Mouse (Mus musculus): ENCODE results near the gene Arpc5l. TPM values are rescaled to one million over a fixed set of nuclear protein-coding genes. Genes with fewer than 3 reads are reported as not detected.
A peak's percentile ranks its signal among the peaks of the same experiment; 100 is the strongest.

Gene Arpc5l
- total and polyA plus RNA-seq, 3 experiments, result 38.8 to 102 (median 85.1) TPM

GRCm38 (mm10) chr2:38973223-38973622, 31.9 kb upstream of the Arpc5l start:
- 35% methylated on average over 2 of the region's 2 CpGs for WGBS
- H3K27ac ChIP-seq, result no peak overlapping the region
- intact Hi-C loops (cut with DNase I), result no loop called here

DNA sequence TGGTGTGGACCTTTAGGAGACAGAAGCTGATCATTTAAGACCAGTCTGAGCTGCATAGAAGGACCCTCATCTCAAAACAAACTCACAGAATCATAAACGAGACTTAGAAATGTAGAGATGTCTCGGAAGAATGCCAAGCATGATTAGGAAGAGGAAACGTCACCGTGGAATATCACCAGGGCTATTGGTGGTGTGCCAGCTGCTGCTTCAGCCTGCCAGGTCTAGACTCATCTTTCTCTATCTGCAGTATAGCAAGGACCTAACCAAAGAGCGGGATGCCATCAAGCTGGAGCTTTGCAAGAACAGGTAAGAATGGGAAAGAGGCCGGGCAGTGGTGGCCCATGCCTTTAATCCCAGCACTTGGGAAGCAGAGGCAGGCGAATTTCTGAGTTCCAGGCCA, 31.4 kb upstream of the Arpc5l start:
- Histone ChIP-seq H3K4me3 (no peak overlapping the region), H3K79me2 (replicated peaks; ENCODE audit: control insufficient read depth, insufficient read depth, low read length) (no peaks in the 10 kb centered on the region), H3K27me3 (ENCODE audit: control insufficient read depth, insufficient read depth, low read length) (no peaks in the 10 kb centered on the region; the same call in 1 of the 2 replicates), H3K36me3 (ENCODE audit: control insufficient read depth, insufficient read depth, low read length) (no peaks in the 10 kb centered on the region), H3K9ac (ENCODE audit: low read depth, low read length) (no peak overlapping the region), H3K4me1 (ENCODE audit: control insufficient read depth, insufficient read depth, low read length) (no peaks in the 10 kb centered on the region), H3K27ac (no peak overlapping the region)
- intact Hi-C loops (cut with DNase I), result no loop called here
- no peak for DNase-seq
- 53% methylated on average over 7 of the region's 7 CpGs for WGBS
- TF ChIP-seq EP300 (IDR thresholded peaks at IDR 0.05; ENCODE audit: insufficient read depth, low read depth, low read length), result no peak
- TF ChIP-seq POLR2A (IDR thresholded peaks at IDR 0.05; ENCODE audit: insufficient read depth, low read depth, low read length), result no peak
- no peak for TF ChIP-seq CTCF (IDR thresholded peaks at IDR 0.05)

More at GRCm38 (mm10) chr2:38973223-38973622, 31.9 kb upstream of the Arpc5l start:
- H3K4me3 ChIP-seq, result no peak overlapping the region
- no peaks in the 10 kb centered on the region for H3K79me2 ChIP-seq (replicated peaks; ENCODE audit: control insufficient read depth, insufficient read depth, low read length)
- H3K27me3 ChIP-seq (ENCODE audit: control insufficient read depth, insufficient read depth, low read length), result no peaks in the 10 kb centered on the region; the same call in 1 of the 2 replicates
- no peak overlapping the region for H3K9ac ChIP-seq (ENCODE audit: low read depth, low read length)
- TF ChIP-seq POLR2A (IDR thresholded peaks at IDR 0.05; ENCODE audit: insufficient read depth, low read depth, low read length) (no peak), CTCF (IDR thresholded peaks at IDR 0.05) (peak; percentile 35)
- H3K4me1 ChIP-seq (ENCODE audit: control insufficient read depth, insufficient read depth, low read length), result no peaks in the 10 kb centered on the region
- no peaks in the 10 kb centered on the region for H3K36me3 ChIP-seq (ENCODE audit: control insufficient read depth, insufficient read depth, low read length)
- DNase-seq, result no peak

DNA sequence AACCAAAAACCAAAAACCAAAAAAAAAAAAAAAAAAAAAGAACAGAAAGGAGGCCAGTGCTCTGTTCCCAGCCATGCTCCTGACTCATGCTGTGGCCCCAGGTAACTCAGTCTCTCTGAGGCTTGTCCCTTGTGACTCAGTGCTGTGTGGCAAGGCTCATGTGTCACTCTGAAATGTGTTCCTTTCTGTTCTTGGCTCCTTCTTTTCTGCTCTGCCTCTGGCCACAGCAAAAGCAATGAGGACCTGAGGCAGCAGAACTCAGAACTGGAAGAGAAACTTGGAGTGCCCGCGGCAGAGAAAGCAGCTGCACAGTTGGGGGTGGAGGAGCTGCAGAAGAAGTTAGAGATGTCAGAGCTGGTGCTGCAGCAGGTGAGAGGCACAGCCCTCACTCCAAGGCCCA, 31.0 kb upstream of the Arpc5l start:
- Histone ChIP-seq H3K9ac (ENCODE audit: low read depth, low read length) (no peak overlapping the region), H3K79me2 (replicated peaks; ENCODE audit: control insufficient read depth, insufficient read depth, low read length) (no peaks in the 10 kb centered on the region), H3K27ac (no peak overlapping the region), H3K36me3 (ENCODE audit: control insufficient read depth, insufficient read depth, low read length) (no peaks in the 10 kb centered on the region), H3K4me3 (no peak overlapping the region), H3K27me3 (ENCODE audit: control insufficient read depth, insufficient read depth, low read length) (no peaks in the 10 kb centered on the region; the same call in 1 of the 2 replicates), H3K4me1 (ENCODE audit: control insufficient read depth, insufficient read depth, low read length) (no peaks in the 10 kb centered on the region)
- no peak for TF ChIP-seq EP300 (IDR thresholded peaks at IDR 0.05; ENCODE audit: insufficient read depth, low read depth, low read length)
- no peak for TF ChIP-seq CTCF (IDR thresholded peaks at IDR 0.05)
- no peak for TF ChIP-seq POLR2A (IDR thresholded peaks at IDR 0.05; ENCODE audit: insufficient read depth, low read depth, low read length)
- intact Hi-C loops (cut with DNase I), result no loop called here
- no peak for DNase-seq
- WGBS, result 50% methylated on average over 2 of the region's 2 CpGs

DNA sequence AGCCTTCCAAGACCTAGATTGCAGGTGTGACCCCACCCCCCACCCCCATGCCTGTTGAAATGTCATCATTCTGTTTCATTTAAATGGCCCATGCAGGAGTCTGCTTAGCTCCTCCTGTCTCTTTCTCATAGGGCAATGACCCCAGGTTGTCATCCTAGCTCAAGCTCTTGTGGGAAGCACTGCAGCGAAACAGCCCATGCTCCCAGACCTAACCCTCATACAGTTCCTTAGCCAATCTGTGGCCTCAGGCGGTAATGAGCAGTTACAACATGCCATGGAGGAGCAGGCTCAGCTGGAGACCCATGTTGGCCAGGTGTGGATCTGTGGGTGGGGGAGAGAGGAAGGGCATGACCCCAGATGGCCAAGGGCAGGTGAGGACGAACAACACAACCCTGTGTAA, 30.0 kb upstream of the Arpc5l start:
- no peak overlapping the region for H3K27ac ChIP-seq
- H3K4me3 ChIP-seq, result no peak overlapping the region
- H3K79me2 ChIP-seq (replicated peaks; ENCODE audit: control insufficient read depth, insufficient read depth, low read length), result no peaks in the 10 kb centered on the region
- H3K4me1 ChIP-seq (ENCODE audit: control insufficient read depth, insufficient read depth, low read length), result no peaks in the 10 kb centered on the region
- intact Hi-C loops (cut with DNase I), result no loop called here
- H3K27me3 ChIP-seq (ENCODE audit: control insufficient read depth, insufficient read depth, low read length), result no peaks in the 10 kb centered on the region; the same call in 1 of the 2 replicates
- no peak for DNase-seq
- no peak for TF ChIP-seq EP300 (IDR thresholded peaks at IDR 0.05; ENCODE audit: insufficient read depth, low read depth, low read length)
- TF ChIP-seq POLR2A (IDR thresholded peaks at IDR 0.05; ENCODE audit: insufficient read depth, low read depth, low read length), result no peak
- TF ChIP-seq CTCF (IDR thresholded peaks at IDR 0.05), result no peak
- H3K9ac ChIP-seq (ENCODE audit: low read depth, low read length), result no peak overlapping the region
- H3K36me3 ChIP-seq (ENCODE audit: control insufficient read depth, insufficient read depth, low read length), result no peaks in the 10 kb centered on the region
- 84% methylated on average over 3 of the region's 3 CpGs for WGBS

DNA sequence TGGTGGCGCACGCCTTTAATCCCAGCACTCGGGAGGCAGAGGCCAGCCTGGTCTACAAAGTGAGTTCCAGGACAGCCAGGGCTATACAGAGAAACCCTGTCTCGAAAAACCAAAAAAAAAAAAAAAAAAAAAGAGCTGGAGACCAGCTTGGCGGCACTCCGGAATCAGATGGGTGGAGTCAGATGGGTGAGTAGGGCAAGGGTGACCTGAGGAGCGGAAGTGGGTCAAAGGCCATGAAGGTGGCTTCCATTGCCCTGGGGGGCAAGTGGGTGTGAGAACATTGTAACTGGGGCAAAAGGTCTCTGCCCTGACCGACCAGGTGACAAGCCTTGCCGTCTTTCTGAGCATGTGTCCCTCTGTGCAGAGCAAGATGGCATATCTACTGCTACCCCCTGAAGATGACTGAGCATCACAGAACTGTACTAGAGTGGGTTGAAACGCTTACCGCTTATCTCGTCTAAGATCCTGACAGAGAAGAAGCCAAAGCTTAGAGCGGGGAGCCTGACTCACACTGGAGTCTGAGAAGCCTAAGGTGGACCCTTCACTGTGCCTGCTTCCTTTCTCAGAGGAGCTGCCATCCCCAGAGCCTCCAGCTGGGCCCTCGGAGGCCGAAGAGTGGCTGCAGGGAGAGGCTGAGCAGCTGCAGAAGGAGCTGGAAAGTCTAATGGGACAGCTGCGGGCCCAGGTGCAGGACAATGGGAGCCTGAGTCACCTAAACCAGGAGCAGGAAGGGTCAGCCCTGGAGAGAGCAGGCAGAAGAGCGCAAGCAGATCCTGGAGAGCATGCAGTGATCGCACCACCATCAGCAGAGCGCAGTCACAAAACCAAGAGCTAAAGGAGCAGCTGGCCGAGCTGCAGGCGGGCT, 29.0 kb upstream of the Arpc5l start:
- Histone ChIP-seq H3K4me1 (ENCODE audit: control insufficient read depth, insufficient read depth, low read length) (no peaks in the 10 kb centered on the region), H3K27ac (no peak overlapping the region), H3K27me3 (ENCODE audit: control insufficient read depth, insufficient read depth, low read length) (no peaks in the 10 kb centered on the region; the same call in 1 of the 2 replicates), H3K36me3 (ENCODE audit: control insufficient read depth, insufficient read depth, low read length) (no peaks in the 10 kb centered on the region), H3K9ac (ENCODE audit: low read depth, low read length) (no peak overlapping the region), H3K79me2 (replicated peaks; ENCODE audit: control insufficient read depth, insufficient read depth, low read length) (no peaks in the 10 kb centered on the region), H3K4me3 (no peak overlapping the region)
- DNase-seq, result no peak
- intact Hi-C loops (cut with DNase I), result no loop called here
- TF ChIP-seq CTCF (IDR thresholded peaks at IDR 0.05) (no peak), EP300 (IDR thresholded peaks at IDR 0.05; ENCODE audit: insufficient read depth, low read depth, low read length) (no peak), POLR2A (IDR thresholded peaks at IDR 0.05; ENCODE audit: insufficient read depth, low read depth, low read length) (no peak)
- 82% methylated on average over 21 of the region's 21 CpGs for WGBS

GRCm38 (mm10) chr2:38977837-38978236, 27.3 kb upstream of the Arpc5l start:
- no peak for DNase-seq
- intact Hi-C loops (cut with DNase I), result no loop called here
- Histone ChIP-seq H3K4me1 (ENCODE audit: control insufficient read depth, insufficient read depth, low read length) (no peaks in the 10 kb centered on the region), H3K4me3 (no peak overlapping the region), H3K27me3 (ENCODE audit: control insufficient read depth, insufficient read depth, low read length) (no peaks in the 10 kb centered on the region; the same call in 1 of the 2 replicates), H3K27ac (no peak overlapping the region), H3K79me2 (replicated peaks; ENCODE audit: control insufficient read depth, insufficient read depth, low read length) (no peaks in the 10 kb centered on the region), H3K36me3 (ENCODE audit: control insufficient read depth, insufficient read depth, low read length) (no peaks in the 10 kb centered on the region), H3K9ac (ENCODE audit: low read depth, low read length) (no peak overlapping the region)
- 49% methylated on average over 4 of the region's 4 CpGs for WGBS
- TF ChIP-seq POLR2A (IDR thresholded peaks at IDR 0.05; ENCODE audit: insufficient read depth, low read depth, low read length) (no peak), CTCF (IDR thresholded peaks at IDR 0.05) (no peak), EP300 (IDR thresholded peaks at IDR 0.05; ENCODE audit: insufficient read depth, low read depth, low read length) (no peak)
